Mouse (Mus musculus) adrenal gland, postnatal 25 days (tissue): Measurements from ENCODE around the gene Gm20489. TPM values are rescaled to one million over a fixed set of nuclear protein-coding genes. Genes with fewer than 3 reads are reported as not detected.

ENCODE experiments used
- DNase-seq: peaks from one replicate; pipeline ENCODE4 v3.0.0; 2021; ENCODE audit warnings: mixed read lengths
- long read RNA-seq: library from polyadenylated mRNA; stranded (forward); transcript quantifications from one replicate; pipeline ENCODE4 v2.0.0, GENCODE M21; 2021
- total RNA-seq: library from RNA; stranded (reverse); gene quantifications from 2 replicates; pipeline ENCODE4 v1.2.3, GENCODE M21; 2021

The Gm20489 gene
- not detected in 2 replicates for total RNA-seq
- long read RNA-seq, result 0 reads

- DNase-seq, result no peak
Measured at GRCm38 (mm10) chrX:101268755-101269124, at the start of gene Gm20489. Gene Gm20489, minus strand, starts transcription at chrX:101269023.

GRCm38 (mm10) chrX:101313625-101314359 lies 45.0 kb upstream of the Gm20489 start:
- DNase-seq, result no peak

DNA sequence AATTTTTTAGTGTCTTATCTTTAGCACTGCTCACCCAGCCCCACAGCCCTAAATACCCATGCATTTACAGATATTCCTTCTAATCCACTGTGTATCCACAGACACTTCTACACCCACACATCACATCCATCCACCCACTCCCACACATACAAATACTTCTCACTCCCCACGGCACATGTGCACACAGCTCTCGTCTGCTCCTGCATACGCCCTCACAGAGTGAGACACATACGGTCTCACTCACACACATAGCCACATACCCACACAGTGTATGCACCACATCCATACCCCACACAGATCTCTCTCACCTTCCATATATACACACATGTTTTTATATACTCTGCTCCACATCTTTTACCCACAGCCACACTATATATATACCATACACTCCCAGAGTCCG lies 40.5 kb upstream of the Gm20489 start:
- no peak for DNase-seq

GRCm38 (mm10) chrX:101304646-101305045 lies 35.8 kb upstream of the Gm20489 start:
- DNase-seq, result no peak

DNA sequence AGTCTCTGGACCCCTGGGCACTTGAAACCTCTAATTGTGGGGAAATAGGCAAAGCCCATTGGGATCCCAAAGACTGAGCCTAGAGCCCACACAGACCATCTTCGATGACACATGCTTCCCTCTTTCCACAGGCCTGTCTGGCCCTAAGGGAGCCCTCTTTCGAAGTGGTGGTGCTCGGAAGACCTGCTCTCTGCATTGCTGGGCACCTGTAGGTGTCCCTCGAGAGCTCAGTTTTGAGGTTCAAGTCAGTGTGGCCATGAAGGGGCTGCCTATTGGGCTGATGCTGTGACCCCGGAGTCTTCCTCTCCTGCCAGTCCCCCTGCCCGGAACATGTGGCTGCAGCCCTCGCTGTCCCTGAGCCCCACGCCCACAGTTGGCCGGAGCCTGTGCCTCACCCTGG lies 32.8 kb upstream of the Gm20489 start:
- no peak for DNase-seq

DNA sequence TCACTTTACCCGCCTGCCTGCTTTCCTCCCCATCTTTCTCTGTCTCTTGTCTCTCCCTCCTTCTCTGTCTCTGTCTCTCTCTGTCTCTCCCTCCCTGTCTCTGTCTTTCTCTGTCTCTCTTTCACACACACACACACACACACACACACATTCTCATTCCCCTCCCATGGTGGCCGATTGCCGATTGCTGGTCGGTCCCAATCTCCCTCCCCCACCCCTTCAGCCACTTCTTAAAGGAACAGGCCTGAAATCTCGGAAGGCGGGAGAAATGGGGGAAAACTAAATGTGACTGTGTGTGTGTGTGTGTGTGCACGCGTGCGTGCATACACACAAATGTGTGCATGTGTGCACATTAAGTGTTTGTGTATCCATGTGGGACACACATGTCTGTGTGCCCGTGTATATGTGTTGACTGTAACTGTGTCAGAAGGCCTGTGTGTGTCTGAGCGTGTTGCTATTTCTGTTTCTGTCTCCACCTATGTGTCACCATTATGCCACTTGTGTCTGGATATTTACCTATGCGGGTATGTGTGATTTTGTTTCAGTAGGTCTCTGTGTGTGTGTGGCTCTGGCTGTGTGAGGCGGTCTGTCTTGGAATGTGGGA lies 31.7 kb upstream of the Gm20489 start:
- no peak for DNase-seq

- DNase-seq, result no peak
Measured at GRCm38 (mm10) chrX:101299473-101300426, 30.9 kb upstream of the Gm20489 start.

DNA sequence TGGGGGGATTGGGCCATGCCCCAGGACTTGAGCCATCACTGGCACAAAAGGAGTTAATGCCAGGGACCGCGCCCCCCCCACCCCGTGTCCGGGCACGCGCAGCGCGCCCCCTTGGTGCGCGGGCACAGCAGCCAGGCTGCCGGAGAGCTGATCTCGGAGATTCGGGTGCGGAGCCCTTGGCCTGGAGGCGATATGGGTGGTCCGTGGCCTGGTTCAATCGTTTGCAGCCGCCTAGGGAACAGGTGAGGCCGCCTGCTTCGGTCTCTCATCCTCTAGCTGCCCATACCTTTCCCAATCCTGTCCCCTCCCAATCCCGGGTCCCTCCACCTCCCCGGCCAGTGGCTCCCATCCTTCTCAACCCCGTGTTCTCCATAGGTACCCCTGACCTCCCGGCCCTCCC lies 30.2 kb upstream of the Gm20489 start, which contains the start of gene Nlgn3:
Gene Nlgn3, plus strand, starts transcription at position 114 of the 400 bp plus-strand sequence.
- peak; percentile 38 for DNase-seq

- no peak for DNase-seq
Measured at GRCm38 (mm10) chrX:101290111-101290510, 21.3 kb upstream of the Gm20489 start.

DNA sequence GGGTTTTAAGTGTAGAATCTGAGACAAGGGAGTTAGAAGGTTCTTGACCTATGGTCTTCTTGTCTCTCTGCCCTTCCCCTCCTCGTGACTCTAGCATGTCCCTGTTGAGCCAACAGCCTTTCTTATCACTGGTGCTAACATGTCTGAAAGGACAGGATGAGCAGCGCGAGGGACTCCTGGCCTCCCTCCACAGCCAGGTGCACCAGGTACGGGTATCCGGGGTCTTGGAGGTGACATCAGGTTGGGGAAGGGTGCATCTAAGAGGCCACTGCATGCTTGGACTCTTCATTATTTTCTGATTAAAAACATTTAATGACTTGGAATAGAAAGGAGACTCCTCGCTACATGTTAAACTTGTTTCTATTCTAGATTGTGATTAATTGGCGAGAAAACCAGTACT lies 20.2 kb upstream of the Gm20489 start:
- DNase-seq, result no peak

GRCm38 (mm10) chrX:101288432-101288831 lies 19.6 kb upstream of the Gm20489 start:
- no peak for DNase-seq

- DNase-seq, result no peak
Measured at GRCm38 (mm10) chrX:101287543-101287942, 18.7 kb upstream of the Gm20489 start.

DNA sequence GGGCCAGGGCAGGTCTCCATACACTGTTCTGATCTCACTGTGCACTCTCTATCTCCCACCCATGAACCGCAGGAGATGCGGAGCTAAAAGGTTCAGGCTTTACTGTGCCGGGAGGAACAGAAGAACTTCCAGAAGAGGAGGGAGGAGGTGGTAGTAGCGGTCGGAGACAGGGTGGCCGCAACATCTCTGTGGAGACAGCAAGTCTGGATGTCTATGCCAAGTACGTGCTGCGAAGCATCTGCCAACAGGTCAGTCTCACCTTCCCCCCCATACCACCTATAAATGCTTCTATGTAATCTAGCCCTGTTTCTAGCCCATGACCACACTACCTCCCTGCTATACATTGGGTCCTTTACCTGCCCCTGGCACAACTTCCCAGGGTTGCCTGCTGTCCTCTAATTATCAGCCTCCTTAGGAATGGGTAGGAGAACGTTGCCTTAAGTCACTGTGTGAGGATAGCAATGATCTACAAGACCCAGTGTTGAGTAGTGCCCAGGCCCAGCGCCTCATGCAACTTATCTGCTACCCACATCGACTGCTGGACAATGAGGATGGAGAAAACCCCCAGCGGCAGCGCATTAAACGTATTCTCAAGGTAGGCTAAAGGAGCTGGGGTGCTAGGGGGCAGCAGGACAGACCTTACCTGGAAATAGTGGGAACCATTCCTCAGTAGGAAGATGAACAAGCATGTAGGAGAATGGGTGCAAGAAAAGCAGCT lies 17.3 kb upstream of the Gm20489 start:
- DNase-seq, result no peak

- DNase-seq, result peak; percentile 63
Measured at GRCm38 (mm10) chrX:101285534-101285933, 16.7 kb upstream of the Gm20489 start.

DNA sequence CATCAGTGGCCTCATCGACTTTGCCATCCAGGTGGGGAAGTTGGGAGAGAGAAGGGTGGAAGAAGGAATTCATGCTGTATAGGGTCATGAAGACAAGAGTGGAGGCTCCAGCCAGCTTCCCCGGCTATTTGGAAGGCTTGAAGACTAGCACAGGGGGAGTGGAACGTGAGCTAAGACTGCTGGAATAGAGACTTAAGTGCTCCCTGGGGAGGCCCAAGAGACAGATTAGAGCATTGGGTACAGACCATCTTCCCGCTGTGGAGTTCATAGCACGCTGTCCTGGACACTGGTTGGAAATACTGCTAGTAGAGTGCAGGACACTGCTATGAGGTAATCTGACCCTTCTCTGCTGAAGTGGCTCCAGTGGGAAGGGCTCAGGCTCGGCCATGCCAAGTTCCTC lies 14.0 kb upstream of the Gm20489 start:
- DNase-seq, result no peak

- peak; percentile 88 for DNase-seq
Measured at GRCm38 (mm10) chrX:101273875-101274738, 5.3 kb upstream of the Gm20489 start, which contains the start of gene Med12. Gene Med12, plus strand, starts transcription at chrX:101274030.

GRCm38 (mm10) chrX:101273410-101273809 lies 4.6 kb upstream of the Gm20489 start:
- no peak for DNase-seq

DNA sequence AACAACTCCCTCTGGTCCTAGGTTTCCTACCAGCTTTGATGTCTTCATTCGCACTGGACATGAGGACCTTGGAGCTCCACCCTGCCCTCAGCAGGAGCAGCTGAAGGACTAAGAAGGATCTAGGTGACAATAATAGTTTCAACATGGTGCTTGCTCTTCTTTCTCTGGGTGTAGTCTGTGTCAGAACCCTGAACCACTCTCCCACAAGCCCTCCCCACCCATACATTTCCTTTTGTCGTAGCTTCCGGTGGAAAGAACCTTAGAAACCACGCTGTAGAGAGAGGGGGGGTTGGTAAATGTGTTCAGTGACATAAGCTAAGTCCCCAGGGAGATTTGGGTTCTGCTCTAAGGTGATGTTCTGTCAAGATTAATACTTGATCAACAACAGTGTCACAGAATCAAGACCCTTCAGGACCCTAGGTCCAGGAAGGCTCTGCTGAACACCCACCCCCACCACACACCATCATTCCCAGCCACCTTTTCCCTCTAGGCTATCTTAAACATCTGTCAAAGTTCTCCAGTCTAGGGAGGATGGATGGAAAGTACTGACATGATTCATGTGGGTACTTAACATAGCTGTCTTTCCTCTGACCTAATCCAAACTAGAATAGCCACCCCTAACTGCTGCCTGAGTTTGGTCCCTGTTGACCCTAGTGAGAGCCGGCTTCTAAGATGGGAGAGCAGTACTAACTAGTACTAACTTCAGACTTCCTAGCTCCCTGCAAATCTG lies 633 bp downstream of the Gm20489 start, which contains the start of gene Il2rg:
Gene Il2rg, minus strand, starts transcription at position 231 of the 730 bp plus-strand sequence.
- DNase-seq, result no peak

- no peak for DNase-seq
Measured at GRCm38 (mm10) chrX:101266631-101267030, 2.2 kb downstream of the Gm20489 start.

GRCm38 (mm10) chrX:101263892-101264291 lies 4.9 kb downstream of the Gm20489 start, which contains the start of gene Gm614:
Gene Gm614, minus strand, starts transcription at chrX:101263992.
- DNase-seq, result no peak
